8 mouse cellular contexts compared by ENCODE assay signal in genomic region chr3:90387483-90387882, GRCm38 (mm10). TPM values are rescaled to one million over a fixed set of nuclear protein-coding genes. Genes with fewer than 3 reads are reported as not detected.
DNase-seq lines count a peak whose midpoint lies in the region; ATAC-seq lines count a peak whose summit lies in the region.

No protein-coding gene starts in this region.

- peaks cover 41% of the 10 kb centered on the region for H3K36me3 ChIP-seq in hindbrain, embryonic 13.5 days
- peaks cover 45% of the 10 kb centered on the region for H3K36me3 ChIP-seq in limb, embryonic 12.5 days

- peaks cover 51% of the 10 kb centered on the region for H3K4me1 ChIP-seq in hindbrain, embryonic 13.5 days (replicated peaks)
- H3K4me1 ChIP-seq in limb, embryonic 12.5 days (replicated peaks): peaks cover 36% of the 10 kb centered on the region

- H3K9me3 ChIP-seq in hindbrain, embryonic 13.5 days: no peaks in the 10 kb centered on the region
- H3K9me3 ChIP-seq in limb, embryonic 12.5 days: no peaks in the 10 kb centered on the region

- H3K4me2 ChIP-seq in hindbrain, embryonic 13.5 days: peak overlapping the region; percentile 94
- H3K4me2 ChIP-seq in limb, embryonic 12.5 days: peak overlapping the region; percentile 83

- ATAC-seq in hindbrain, embryonic 13.5 days (ENCODE audit: low FRiP score): no peak
- ATAC-seq in limb, embryonic 12.5 days (ENCODE audit: insufficient number of reproducible peaks, insufficient read depth, low FRiP score, low TSS enrichment, low read depth): no peak

- no peaks in the 10 kb centered on the region for H3K27me3 ChIP-seq in hindbrain, embryonic 13.5 days
- H3K27me3 ChIP-seq in limb, embryonic 12.5 days: no peaks in the 10 kb centered on the region

- peak overlapping the region; percentile 70 for H3K4me3 ChIP-seq in hindbrain, embryonic 13.5 days
- peak overlapping the region; percentile 69; the same call in 1 of the 2 replicates for H3K4me3 ChIP-seq in limb, embryonic 12.5 days (replicated peaks)

- peak; percentile 55 to 64 for DNase-seq in cerebellum, postnatal 10 days
- DNase-seq in cerebellum, adult 9-11 months: no peak
- DNase-seq in right cerebral cortex, adult 18-20 months: peak; percentile 50
- no peak for DNase-seq in right cerebral cortex, postnatal 14 days
- DNase-seq in thymus, adult 18-20 months: no peak
- no peak for DNase-seq in frontal cortex, postnatal 25 days (ENCODE audit: low spot score in 2 of 2)

- WGBS in hindbrain, embryonic 13.5 days: 64% methylated on average over 11 of the region's 11 CpGs
- 79% methylated on average over 11 of the region's 11 CpGs for WGBS in limb, embryonic 12.5 days

- H3K9ac ChIP-seq in hindbrain, embryonic 13.5 days: peak overlapping the region; percentile 94
- no peak overlapping the region for H3K9ac ChIP-seq in limb, embryonic 12.5 days (replicated peaks)

- 0 out of 2 replicates have a peak overlapping the region, but pooled peaks have one; percentile 40 for H3K27ac ChIP-seq in hindbrain, embryonic 13.5 days
- H3K27ac ChIP-seq in limb, embryonic 12.5 days: no peak overlapping the region

RNA-seq across cellular contexts. Expression of gene Slc27a3, which starts 2.3 kb away (rescaled TPM):
- 24.9 and 26.5 TPM in 2 replicates for polyA plus RNA-seq in hindbrain, embryonic 13.5 days (2015; fragmentation: Nextera tagmentation; extraction: Ambion mirVana)
- 43.6 and 43.8 TPM in 2 replicates for polyA plus RNA-seq in limb, embryonic 12.5 days (2016; fragmentation: Nextera tagmentation; extraction: Ambion mirVana)

RNA-seq across cellular contexts. Expression of gene Ints3, which starts 45.9 kb away (rescaled TPM):
- 29.9 and 30.1 TPM in 2 replicates for polyA plus RNA-seq in hindbrain, embryonic 13.5 days (2015; fragmentation: Nextera tagmentation; extraction: Ambion mirVana)
- polyA plus RNA-seq in limb, embryonic 12.5 days (2016; fragmentation: Nextera tagmentation; extraction: Ambion mirVana): 43.4 and 44.5 TPM in 2 replicates

Comparison
In these comparisons a context has a peak if more than half of its experiments do, and no peak if none do; other contexts are left out.
1. DNase-seq: peak in cerebellum, postnatal 10 days (2 of 2) and right cerebral cortex, adult 18-20 months (single experiment); none in cerebellum, adult 9-11 months (single experiment), right cerebral cortex, postnatal 14 days (single experiment), thymus, adult 18-20 months (0 of 2) and frontal cortex, postnatal 25 days (0 of 2).